Mouse (Mus musculus): Measurements from ENCODE around the gene Tle6.

GRCm38 (mm10) chr10:81605666-81605973, 4.7 kb upstream of the Tle6 start:
- TF ChIP-seq CTCF (IDR thresholded peaks at IDR 0.05; ENCODE audit: low read depth): no peak
- no peak for TF ChIP-seq EP300 (optimal IDR thresholded peaks at IDR 0.05)

Measured in stomach, postnatal 0 days (tissue).